Mouse (Mus musculus) stomach, postnatal 0 days (tissue): ENCODE measurements around the gene Tbx5. TPM values are rescaled to one million over a fixed set of nuclear protein-coding genes. Genes with fewer than 3 reads are reported as not detected.

ENCODE experiments used
- ATAC-seq: fragments of 200-750 bp; cut with Nextera tagmentation; 2 replicates; pipeline ENCODE4 v1.8.0; 2017; ENCODE audit not compliant: low FRiP score, low TSS enrichment
- DNase-seq: peaks from one replicate; pipeline ENCODE4 v3.0.0-alpha.2; 2016; ENCODE audit warnings: low spot score
- H3K27ac ChIP-seq: fragments of 300-500 bp; sonication (generic); replicated peaks from 2 replicates; pipeline ENCODE4 v1.5.1; 2014; ENCODE audit warnings: mild to moderate bottlenecking, control low read depth
- H3K27me3 ChIP-seq: fragments of 300-500 bp; sonication (generic); 2 replicates; pipeline ENCODE4 v1.6.1; 2014; ENCODE audit warnings: low read length; ENCODE audit not compliant: control insufficient read depth, insufficient read depth
- H3K36me3 ChIP-seq: fragments of 300-500 bp; sonication (generic); 2 replicates; pipeline ENCODE4 v1.6.1; 2014; ENCODE audit warnings: low read length, mixed read lengths; ENCODE audit not compliant: control insufficient read depth, insufficient read depth
- H3K4me1 ChIP-seq: fragments of 300-500 bp; sonication (generic); replicated peaks from 2 replicates; pipeline ENCODE4 v1.6.1; 2014; ENCODE audit warnings: antibody characterized with exemption; ENCODE audit not compliant: control insufficient read depth, insufficient read depth
- H3K4me2 ChIP-seq: fragments of 300-500 bp; sonication (generic); replicated peaks from 2 replicates; pipeline ENCODE4 v1.6.1; 2014; ENCODE audit warnings: low read depth, mild to moderate bottlenecking, control low read depth, moderate library complexity
- H3K4me3 ChIP-seq: fragments of 300-500 bp; sonication (generic); 2 replicates; pipeline ENCODE4 v1.5.1; 2014; ENCODE audit warnings: low read depth, low read length, control low read depth
- H3K9ac ChIP-seq: fragments of 300-500 bp; sonication (generic); 2 replicates; pipeline ENCODE4 v1.6.1; 2014; ENCODE audit warnings: mild to moderate bottlenecking, low read length, control low read depth, mixed read lengths
- H3K9me3 ChIP-seq: fragments of 300-500 bp; sonication (generic); 2 replicates; pipeline ENCODE4 v1.6.1; 2016; ENCODE audit warnings: low read length; ENCODE audit not compliant: control insufficient read depth
- CTCF ChIP-seq: IDR thresholded peaks from 2 replicates; pipeline ENCODE4 v1.5.1; 2016; ENCODE audit warnings: antibody characterized with exemption, low read depth, mild to moderate bottlenecking, moderate library complexity
- EP300 ChIP-seq: optimal IDR thresholded peaks from 2 replicates; pipeline ENCODE3; 2016; ENCODE audit warnings: antibody characterized with exemption
- WGBS: fragments of 180-500 bp; shearing (Covaris S2); extraction: QIAGEN DNeasy Blood & Tissue Kit; methylation state at CpG from one replicate; pipeline ENCODE4 v1.1.7; 2014; 5-methylcytosine and 5-hydroxymethylcytosine counted together
- polyA plus RNA-seq: library from polyadenylated mRNA; unstranded; fragments of >200 nt; fragmentation: Nextera tagmentation; extraction: Ambion mirVana; gene quantifications from 2 replicates; pipeline ENCODE4 v1.2.1, GENCODE M21; 2015

The Tbx5 gene
- 0.05 and 0.27 TPM in 2 replicates for polyA plus RNA-seq

- H3K4me2 ChIP-seq = peak within 1 kb of the TSS; percentile 51
- no peaks in the 10 kb centered on the region for H3K4me1 ChIP-seq
- peak within 1 kb of the TSS; percentile 33 for H3K4me3 ChIP-seq
- ATAC-seq (no peak), DNase-seq (no peak)
- no peaks in the 10 kb centered on the region for H3K9me3 ChIP-seq
- no peak within 1 kb of the TSS for H3K27ac ChIP-seq
- H3K9ac ChIP-seq = no peak within 1 kb of the TSS
- H3K36me3 ChIP-seq = no peaks in the 10 kb centered on the region
- WGBS = 3% methylated on average over 16 of the region's 16 CpGs
- no peak for TF ChIP-seq EP300
- TF ChIP-seq CTCF = no peak
- H3K27me3 ChIP-seq = peaks cover 15% of the 10 kb centered on the region
Observed at GRCm38 (mm10) chr5:119832479-119832796, at the start of gene Tbx5. TSS of gene Tbx5 (plus strand) at chr5:119832668.

- ATAC-seq = no peak
- H3K27me3 ChIP-seq = no peaks in the 10 kb centered on the region
- no peak overlapping the region for H3K4me2 ChIP-seq
- no peak overlapping the region for H3K9ac ChIP-seq
- 87% methylated on average over 7 of the region's 7 CpGs for WGBS
- H3K36me3 ChIP-seq = no peaks in the 10 kb centered on the region
- H3K9me3 ChIP-seq = no peaks in the 10 kb centered on the region
- DNase-seq = no peak
- TF ChIP-seq EP300 (no peak), CTCF (peak; percentile 36)
- H3K27ac ChIP-seq = no peak overlapping the region
- no peak overlapping the region for H3K4me3 ChIP-seq
- H3K4me1 ChIP-seq = no peaks in the 10 kb centered on the region
Observed at GRCm38 (mm10) chr5:119785959-119786358, 46.5 kb upstream of the Tbx5 start.

GRCm38 (mm10) chr5:119791664-119792063 lies 40.8 kb upstream of the Tbx5 start:
- no peaks in the 10 kb centered on the region for H3K4me1 ChIP-seq
- H3K4me3 ChIP-seq = no peak overlapping the region
- H3K4me2 ChIP-seq = no peak overlapping the region
- H3K27me3 ChIP-seq = peaks cover 7% of the 10 kb centered on the region; the same call in 1 of the 2 replicates
- H3K9ac ChIP-seq = no peak overlapping the region
- H3K27ac ChIP-seq = no peak overlapping the region
- TF ChIP-seq EP300 (no peak), CTCF (no peak)
- DNase-seq (no peak), ATAC-seq (no peak)
- no peaks in the 10 kb centered on the region for H3K36me3 ChIP-seq
- WGBS = 30% methylated on average over 5 of the region's 5 CpGs
- H3K9me3 ChIP-seq = no peaks in the 10 kb centered on the region

GRCm38 (mm10) chr5:119793972-119794371 lies 38.5 kb upstream of the Tbx5 start:
- no peak for DNase-seq
- ATAC-seq = no peak
- H3K4me2 ChIP-seq = no peak overlapping the region
- H3K9me3 ChIP-seq = no peaks in the 10 kb centered on the region
- 5% methylated on average over 4 of the region's 4 CpGs for WGBS
- no peak overlapping the region for H3K4me3 ChIP-seq
- TF ChIP-seq CTCF (no peak), EP300 (no peak)
- peaks cover 11% of the 10 kb centered on the region; the same call in 1 of the 2 replicates for H3K27me3 ChIP-seq
- H3K4me1 ChIP-seq = no peaks in the 10 kb centered on the region
- H3K27ac ChIP-seq = no peak overlapping the region
- no peak overlapping the region for H3K9ac ChIP-seq
- H3K36me3 ChIP-seq = no peaks in the 10 kb centered on the region

- TF ChIP-seq EP300 (no peak), CTCF (no peak)
- no peak overlapping the region for H3K9ac ChIP-seq
- H3K4me2 ChIP-seq = no peak overlapping the region
- under 1% methylated on average over 6 of the region's 6 CpGs for WGBS
- H3K27me3 ChIP-seq = peaks cover 14% of the 10 kb centered on the region; the same call in 1 of the 2 replicates
- no peaks in the 10 kb centered on the region for H3K4me1 ChIP-seq
- no peak overlapping the region for H3K27ac ChIP-seq
- no peak for DNase-seq
- ATAC-seq = no peak
- H3K9me3 ChIP-seq = no peaks in the 10 kb centered on the region
- H3K4me3 ChIP-seq = no peak overlapping the region
- no peaks in the 10 kb centered on the region for H3K36me3 ChIP-seq
Observed at GRCm38 (mm10) chr5:119795376-119795775, 37.1 kb upstream of the Tbx5 start.

GRCm38 (mm10) chr5:119795777-119796176 lies 36.7 kb upstream of the Tbx5 start:
- H3K9ac ChIP-seq = no peak overlapping the region
- no peaks in the 10 kb centered on the region for H3K9me3 ChIP-seq
- 17% methylated on average over 3 of the region's 3 CpGs for WGBS
- ATAC-seq (no peak), DNase-seq (no peak)
- H3K4me3 ChIP-seq = no peak overlapping the region
- no peak overlapping the region for H3K27ac ChIP-seq
- TF ChIP-seq CTCF (no peak), EP300 (no peak)
- H3K27me3 ChIP-seq = peaks cover 17% of the 10 kb centered on the region; the same call in 1 of the 2 replicates
- H3K4me1 ChIP-seq = no peaks in the 10 kb centered on the region
- no peaks in the 10 kb centered on the region for H3K36me3 ChIP-seq
- H3K4me2 ChIP-seq = no peak overlapping the region
